Mouse (Mus musculus) megakaryocyte, embryonic 14.5 days (primary cell): ENCODE measurements at regions not wholly inside any gene's neighbourhood (a gene's known extent, or its start where the extent isn't known, plus 50 kb on each side); places are given as distances from the start of the nearest gene placed in this dataset.

Experiments
- H3K27me3 ChIP-seq: replicated peaks from 2 replicates; pipeline ENCODE3; 2012; ENCODE audit warnings: inconsistent platforms
- H3K36me3 ChIP-seq: replicated peaks from 2 replicates; pipeline ENCODE3; 2012; ENCODE audit warnings: low read length, inconsistent platforms, mixed read lengths
- H3K4me1 ChIP-seq: 2 replicates; pipeline ENCODE4 v1.6.1; 2012; ENCODE audit warnings: inconsistent platforms
- H3K4me3 ChIP-seq: replicated peaks from 2 replicates; pipeline ENCODE3; 2012; ENCODE audit warnings: moderate library complexity, mild to moderate bottlenecking, inconsistent platforms
- H3K9me3 ChIP-seq: 2 replicates; pipeline ENCODE4 v1.6.1; 2012; ENCODE audit warnings: inconsistent platforms
- FLI1 ChIP-seq: IDR thresholded peaks from 2 replicates; pipeline ENCODE4 v1.6.1; 2012; ENCODE audit warnings: low read length, inconsistent platforms, mixed read lengths
- GATA1 ChIP-seq: IDR thresholded peaks from 3 replicates; pipeline ENCODE4 v1.6.1; 2012; ENCODE audit warnings: mixed read lengths, low read length, inconsistent platforms, borderline replicate concordance

- no peak for TF ChIP-seq FLI1
- TF ChIP-seq GATA1, result no peak
- H3K36me3 ChIP-seq, result no peaks in the 10 kb centered on the region
- H3K4me3 ChIP-seq, result no peak overlapping the region
- peaks cover 27% of the 10 kb centered on the region for H3K9me3 ChIP-seq
- H3K27me3 ChIP-seq, result no peaks in the 10 kb centered on the region
- H3K4me1 ChIP-seq, result no peaks in the 10 kb centered on the region
Observed at GRCm38 (mm10) chr10:70373836-70374235, 66.4 kb upstream of the Fam13c start.

- Histone ChIP-seq H3K4me3 (no peak overlapping the region), H3K36me3 (no peaks in the 10 kb centered on the region), H3K4me1 (no peaks in the 10 kb centered on the region), H3K27me3 (no peaks in the 10 kb centered on the region), H3K9me3 (peaks cover 33% of the 10 kb centered on the region)
- TF ChIP-seq FLI1 (no peak), GATA1 (no peak)
Observed at GRCm38 (mm10) chr10:70374726-70375125, 65.6 kb upstream of the Fam13c start.

DNA sequence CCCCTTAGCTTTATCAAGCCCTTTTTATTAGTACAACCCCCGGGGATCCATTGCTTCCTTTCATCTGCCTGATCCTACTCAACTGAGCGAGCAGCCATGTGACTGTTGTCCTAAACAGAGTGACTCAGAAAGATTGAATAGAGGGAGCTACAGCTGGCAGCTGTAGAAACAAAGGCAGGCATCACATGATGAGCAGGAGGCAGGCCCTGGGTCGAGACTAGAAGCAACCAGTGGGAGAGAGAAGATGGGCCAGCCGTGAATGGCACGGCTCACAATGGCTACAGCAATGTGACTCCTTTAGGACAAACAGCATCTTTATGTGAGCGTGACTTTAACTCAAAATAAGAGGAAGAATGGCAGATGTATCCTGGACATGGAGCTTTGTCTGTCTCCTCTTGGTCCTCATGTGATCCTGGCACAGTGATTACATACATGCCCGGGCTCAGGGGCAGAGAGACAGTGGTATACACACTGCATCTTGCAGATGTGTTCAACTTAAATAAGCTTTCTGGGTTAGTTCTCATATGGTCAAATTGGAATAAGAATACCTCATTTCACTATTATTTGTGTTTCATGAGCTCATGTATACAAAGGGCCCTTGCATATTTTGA lies 60.1 kb upstream of the Fam13c start:
- Histone ChIP-seq H3K4me3 (no peak overlapping the region), H3K9me3 (peaks cover 49% of the 10 kb centered on the region), H3K27me3 (no peaks in the 10 kb centered on the region), H3K36me3 (no peaks in the 10 kb centered on the region), H3K4me1 (no peaks in the 10 kb centered on the region)
- no peak for TF ChIP-seq FLI1
- TF ChIP-seq GATA1, result no peak

GRCm38 (mm10) chr10:70384689-70385088 lies 55.6 kb upstream of the Fam13c start:
- Histone ChIP-seq H3K27me3 (no peaks in the 10 kb centered on the region), H3K4me3 (no peak overlapping the region), H3K4me1 (no peaks in the 10 kb centered on the region), H3K36me3 (no peaks in the 10 kb centered on the region), H3K9me3 (peaks cover 60% of the 10 kb centered on the region)
- no peak for TF ChIP-seq GATA1

DNA sequence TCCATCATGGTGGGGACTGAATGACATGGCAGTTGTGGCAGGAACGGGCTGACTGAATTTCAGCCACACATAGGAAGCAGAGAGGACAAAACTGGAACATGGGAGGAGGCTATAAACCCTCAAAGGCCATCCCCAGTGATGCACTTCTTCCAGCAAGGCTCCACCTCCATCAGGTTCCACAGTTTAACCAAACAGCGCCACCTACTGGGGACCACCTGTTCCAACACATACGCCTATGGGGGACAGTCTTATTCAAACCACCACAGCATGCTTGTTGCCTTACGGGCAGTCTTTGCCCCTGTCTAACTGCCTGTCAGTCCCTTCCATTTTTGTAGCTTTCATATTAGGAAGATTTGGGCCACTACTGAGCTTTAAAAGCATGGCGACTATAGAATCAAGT lies 52.6 kb upstream of the Fam13c start:
- H3K9me3 ChIP-seq, result peaks cover 61% of the 10 kb centered on the region
- H3K27me3 ChIP-seq, result no peaks in the 10 kb centered on the region
- no peaks in the 10 kb centered on the region for H3K4me1 ChIP-seq
- peak overlapping the region; percentile 59 for H3K4me3 ChIP-seq
- TF ChIP-seq GATA1 (no peak), FLI1 (no peak)
- no peaks in the 10 kb centered on the region for H3K36me3 ChIP-seq
